Mouse (Mus musculus) macrophage (primary cell): ENCODE results near the gene Aplf. TPM values are rescaled to one million over a fixed set of nuclear protein-coding genes. Genes with fewer than 3 reads are reported as not detected.

Source experiments
- H3K27ac ChIP-seq: fragments of 350-480 bp; formaldehyde crosslinking; 2 replicates; pipeline ENCODE4 v1.9.0; 2021
- H3K36me3 ChIP-seq: fragments of 350-480 bp; formaldehyde crosslinking; 2 replicates; pipeline ENCODE4 v1.9.0; 2021; ENCODE audit errors: inconsistent target
- H3K4me3 ChIP-seq: fragments of 350-480 bp; formaldehyde crosslinking; 2 replicates; pipeline ENCODE4 v1.9.0; 2021; ENCODE audit errors: inconsistent target
- H3K79me2 ChIP-seq: fragments of 350-480 bp; formaldehyde crosslinking; 2 replicates; pipeline ENCODE4 v1.9.0; 2021; ENCODE audit errors: inconsistent target
- WGBS: methylation state at CpG from one replicate; pipeline ENCODE4 v1.1.7; 2026; ENCODE audit warnings: inconsistent platforms; ENCODE audit not compliant: missing documents; 5-methylcytosine and 5-hydroxymethylcytosine counted together
- polyA plus RNA-seq: library from polyadenylated mRNA; stranded (reverse); fragments of 250-400 nt; gene quantifications from 3 replicates; pipeline ENCODE4 v1.2.4, GENCODE M21; 2018; ENCODE audit warnings: inconsistent platforms
- total RNA-seq, 78 experiments: library from RNA; depleted of rRNA; stranded (reverse); fragments of 250-400 nt; gene quantifications; 1 replicate in 9 of 78; 2 replicates in 24 of 78; 3 replicates in 43 of 78; 4 replicates in 2 of 78; pipeline ENCODE4 v1.2.4; 2018; ENCODE audit warnings: inconsistent platforms in 56 of 78

The Aplf gene
- 10 to 100 TPM in 3 of 26 experiments, 1 to 10 TPM in 21, under 1 TPM in 2; 0.90 to 13.7 (median 3.1) TPM for total RNA-seq (2018; cell fraction: chromatin; rRNA removed)
- 1 to 10 TPM; 2.1 to 7.0 (median 3.8) TPM for total RNA-seq (2018; cell fraction: cytosol; rRNA removed)
- total RNA-seq (2018; cell fraction: nucleus; rRNA removed) = 1 to 10 TPM; 1.4 to 7.9 (median 2.8) TPM
- polyA plus RNA-seq = 3.7 to 8.1 TPM (median 7.2 TPM) in 3 replicates

GRCm38 (mm10) chr6:87671771-87672517 is at the start of gene Aplf:
Aplf (minus strand) TSS chr6:87672193.
- Histone ChIP-seq H3K36me3 (no peaks in the 10 kb centered on the region), H3K79me2 (peaks cover 13% of the 10 kb centered on the region; the same call in 1 of the 2 replicates), H3K4me3 (peak within 1 kb of the TSS; percentile 70), H3K27ac (0 out of 2 replicates have a peak within 1 kb of the TSS, but pooled peaks have one; percentile 13)
- under 1% methylated on average over 33 of the region's 33 CpGs for WGBS

- Histone ChIP-seq H3K36me3 (no peaks in the 10 kb centered on the region), H3K4me3 (no peak overlapping the region), H3K79me2 (no peaks in the 10 kb centered on the region), H3K27ac (no peak overlapping the region)
- 86% methylated on average over 4 of the region's 4 CpGs for WGBS
Observed at GRCm38 (mm10) chr6:87714091-87714490, 42.1 kb upstream of the Aplf start.

- Histone ChIP-seq H3K4me3 (no peak overlapping the region), H3K36me3 (no peaks in the 10 kb centered on the region), H3K27ac (no peak overlapping the region), H3K79me2 (no peaks in the 10 kb centered on the region)
- 91% methylated on average over 4 of the region's 4 CpGs for WGBS
Observed at GRCm38 (mm10) chr6:87712311-87712710, 40.3 kb upstream of the Aplf start.

GRCm38 (mm10) chr6:87706246-87706645 is 34.3 kb upstream of the Aplf start:
- no peaks in the 10 kb centered on the region for H3K36me3 ChIP-seq
- no peaks in the 10 kb centered on the region for H3K79me2 ChIP-seq
- H3K27ac ChIP-seq = no peak overlapping the region
- H3K4me3 ChIP-seq = no peak overlapping the region
- WGBS = 40% methylated on average over 3 of the region's 3 CpGs

GRCm38 (mm10) chr6:87696544-87696943 is 24.6 kb upstream of the Aplf start:
- H3K36me3 ChIP-seq = no peaks in the 10 kb centered on the region
- H3K4me3 ChIP-seq = no peak overlapping the region
- no peaks in the 10 kb centered on the region for H3K79me2 ChIP-seq
- 98% methylated on average over 4 of the region's 4 CpGs for WGBS
- no peak overlapping the region for H3K27ac ChIP-seq

GRCm38 (mm10) chr6:87695947-87696346 is 24.0 kb upstream of the Aplf start:
- no peak overlapping the region for H3K27ac ChIP-seq
- WGBS = 95% methylated on average over 3 of the region's 3 CpGs
- no peaks in the 10 kb centered on the region for H3K79me2 ChIP-seq
- H3K4me3 ChIP-seq = no peak overlapping the region
- H3K36me3 ChIP-seq = no peaks in the 10 kb centered on the region

GRCm38 (mm10) chr6:87680418-87680817 is 8.4 kb upstream of the Aplf start:
- no peak overlapping the region for H3K27ac ChIP-seq
- H3K4me3 ChIP-seq = no peak overlapping the region
- H3K36me3 ChIP-seq = no peaks in the 10 kb centered on the region
- 91% methylated on average over 3 of the region's 3 CpGs for WGBS
- H3K79me2 ChIP-seq = no peaks in the 10 kb centered on the region

- Histone ChIP-seq H3K4me3 (no peak overlapping the region; the same call in 1 of the 2 replicates), H3K27ac (no peak overlapping the region)
Observed at GRCm38 (mm10) chr6:87672661-87673060, 668 bp upstream of the Aplf start.

GRCm38 (mm10) chr6:87671353-87671752 is 640 bp downstream of the Aplf start:
- peak overlapping the region; percentile 70 for H3K4me3 ChIP-seq
- H3K79me2 ChIP-seq = peaks cover 13% of the 10 kb centered on the region; the same call in 1 of the 2 replicates
- H3K36me3 ChIP-seq = no peaks in the 10 kb centered on the region
- no peak overlapping the region for H3K27ac ChIP-seq
- WGBS = 3% methylated on average over 8 of the region's 8 CpGs

More at GRCm38 (mm10) chr6:87672661-87673060, 668 bp upstream of the Aplf start:
- Histone ChIP-seq H3K36me3 (no peaks in the 10 kb centered on the region), H3K79me2 (peaks cover 13% of the 10 kb centered on the region; the same call in 1 of the 2 replicates)
- WGBS = 78% methylated on average over 3 of the region's 4 CpGs

- WGBS = 43% methylated on average over 7 of the region's 7 CpGs
- no peak overlapping the region for H3K27ac ChIP-seq
- H3K79me2 ChIP-seq = peaks cover 13% of the 10 kb centered on the region; the same call in 1 of the 2 replicates
- no peaks in the 10 kb centered on the region for H3K36me3 ChIP-seq
- H3K4me3 ChIP-seq = no peak overlapping the region
Observed at GRCm38 (mm10) chr6:87669894-87670588, 2.0 kb downstream of the Aplf start.

GRCm38 (mm10) chr6:87668733-87669132 is 3.3 kb downstream of the Aplf start:
- H3K27ac ChIP-seq = no peak overlapping the region
- no peak overlapping the region for H3K4me3 ChIP-seq
- 86% methylated on average over 3 of the region's 3 CpGs for WGBS
- peaks cover 13% of the 10 kb centered on the region; the same call in 1 of the 2 replicates for H3K79me2 ChIP-seq
- no peaks in the 10 kb centered on the region for H3K36me3 ChIP-seq

GRCm38 (mm10) chr6:87667804-87668203 is 4.2 kb downstream of the Aplf start:
- Histone ChIP-seq H3K4me3 (no peak overlapping the region), H3K27ac (no peak overlapping the region), H3K79me2 (peaks cover 13% of the 10 kb centered on the region; the same call in 1 of the 2 replicates), H3K36me3 (no peaks in the 10 kb centered on the region)
- 98% methylated on average over 8 of the region's 8 CpGs for WGBS

GRCm38 (mm10) chr6:87663445-87663844 is 8.5 kb downstream of the Aplf start:
- H3K4me3 ChIP-seq = no peak overlapping the region
- over 99% methylated on average over 9 of the region's 9 CpGs for WGBS
- no peaks in the 10 kb centered on the region for H3K79me2 ChIP-seq
- H3K27ac ChIP-seq = no peak overlapping the region
- H3K36me3 ChIP-seq = no peaks in the 10 kb centered on the region

- no peaks in the 10 kb centered on the region for H3K36me3 ChIP-seq
- no peaks in the 10 kb centered on the region for H3K79me2 ChIP-seq
- H3K4me3 ChIP-seq = no peak overlapping the region
- 76% methylated on average over 6 of the region's 6 CpGs for WGBS
- H3K27ac ChIP-seq = no peak overlapping the region
Observed at GRCm38 (mm10) chr6:87662197-87662596, 9.8 kb downstream of the Aplf start.

GRCm38 (mm10) chr6:87661707-87662106 is 10.3 kb downstream of the Aplf start:
- no peaks in the 10 kb centered on the region for H3K79me2 ChIP-seq
- H3K4me3 ChIP-seq = no peak overlapping the region
- 100% methylated on average over 2 of the region's 2 CpGs for whole genome bisulfite sequencing
- no peak overlapping the region for H3K27ac ChIP-seq
- H3K36me3 ChIP-seq = no peaks in the 10 kb centered on the region
